In the genomic region with DNA sequence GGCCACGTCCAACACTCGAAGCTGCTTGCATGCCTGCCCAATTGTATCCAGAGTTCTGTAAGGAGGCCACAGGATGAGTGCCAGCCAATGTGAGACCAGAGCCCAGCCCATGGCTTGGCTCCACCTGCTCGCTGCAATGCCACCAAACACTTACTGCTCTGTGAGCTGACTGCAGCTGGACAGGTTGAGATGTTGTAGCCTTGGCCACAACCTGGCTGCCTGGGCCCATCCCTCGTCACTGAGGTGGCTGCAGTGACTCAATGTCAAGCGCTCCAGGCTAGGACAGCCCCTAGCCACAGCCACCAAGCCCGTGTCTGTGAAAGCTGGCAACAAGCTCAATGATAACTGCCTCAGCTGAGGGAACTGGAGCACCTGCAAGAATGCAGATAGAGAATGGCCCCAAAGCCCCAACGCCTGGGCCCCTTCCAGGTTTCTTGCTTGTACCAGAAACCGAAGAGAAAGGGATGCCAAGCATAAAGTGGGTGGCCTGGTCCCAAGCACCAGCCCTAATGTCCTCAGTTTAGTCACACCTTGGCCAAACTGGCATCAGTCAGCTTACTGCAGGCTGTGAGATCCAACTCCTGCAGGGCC, we compare ENCODE assay signal across 1 mouse cellular context.
TF ChIP-seq lines count a peak whose summit lies in the region.

No protein-coding gene starts in this region.

TF ChIP-seq in MEL, 35 proteins besides CTCF, POLR2A, EP300 and RAD21:
- TF ChIP-seq RCOR1 (IDR thresholded peaks at IDR 0.05; ENCODE audit: low read depth, low read length): peak; percentile 17; the same call in 1 of the 2 replicates
- no peak for TF ChIP-seq MEF2A (IDR thresholded peaks at IDR 0.05; ENCODE audit: extremely low read depth, insufficient replicate concordance, low read depth, low read length, poor library complexity, severe bottlenecking)
- TF ChIP-seq MAZ (IDR thresholded peaks at IDR 0.05; ENCODE audit: low read depth, low read length): 0 out of 2 replicates have a peak, but pooled peaks have one; percentile 30
- no peak for TF ChIP-seq GABPA (IDR thresholded peaks at IDR 0.05; ENCODE audit: low read depth, low read length)
- no peak for TF ChIP-seq JUND (IDR thresholded peaks at IDR 0.05; ENCODE audit: low read depth, low read length)
- no peak for TF ChIP-seq ZNF384 (IDR thresholded peaks at IDR 0.05; ENCODE audit: low read depth, low read length)
- TF ChIP-seq USF1 (IDR thresholded peaks at IDR 0.05; ENCODE audit: low read depth, low read length): no peak
- TF ChIP-seq UBTF (IDR thresholded peaks at IDR 0.05; ENCODE audit: borderline replicate concordance, insufficient read depth, low read depth, low read length): no peak
- TF ChIP-seq TCF12 (IDR thresholded peaks at IDR 0.05; ENCODE audit: low read depth, low read length): peak; percentile 91
- no peak for TF ChIP-seq MYC (IDR thresholded peaks at IDR 0.05; ENCODE audit: low read depth, low read length)
- peak; percentile 19; the same call in 1 of the 2 replicates for TF ChIP-seq MXI1 (IDR thresholded peaks at IDR 0.05; ENCODE audit: low read depth, low read length)
- no peak; the same call in 1 of the 2 replicates for TF ChIP-seq SMC3 (IDR thresholded peaks at IDR 0.05; ENCODE audit: low read depth, low read length)
- no peak for TF ChIP-seq NRF1 (IDR thresholded peaks at IDR 0.05; ENCODE audit: insufficient read depth, low read depth, low read length, poor library complexity, severe bottlenecking)
- TF ChIP-seq TBP (IDR thresholded peaks at IDR 0.05; ENCODE audit: low read depth, low read length): no peak
- no peak for TF ChIP-seq USF2 (IDR thresholded peaks at IDR 0.05; ENCODE audit: borderline replicate concordance in 1 of 2, insufficient read depth in 1 of 2, low read depth in 1 of 2, low read length in 2 of 2)
- TF ChIP-seq MYB (IDR thresholded peaks at IDR 0.05; ENCODE audit: low read depth, low read length): no peak
- peak; percentile 47 for TF ChIP-seq SIN3A (IDR thresholded peaks at IDR 0.05; ENCODE audit: low read length)
- peak; percentile 58; the same call in 1 of the 2 replicates for TF ChIP-seq GATA1 (IDR thresholded peaks at IDR 0.05; ENCODE audit: low read depth, low read length)
- no peak for TF ChIP-seq MAX (IDR thresholded peaks at IDR 0.05; ENCODE audit: low read length)
- TF ChIP-seq E2F4 (IDR thresholded peaks at IDR 0.05; ENCODE audit: borderline replicate concordance, low read depth, low read length): no peak
- no peak for TF ChIP-seq CHD2 (IDR thresholded peaks at IDR 0.05; ENCODE audit: low read length)
- peak; percentile 59 for TF ChIP-seq TAL1 (IDR thresholded peaks at IDR 0.05; ENCODE audit: low read length)
- TF ChIP-seq ELF1 (IDR thresholded peaks at IDR 0.05; ENCODE audit: low read depth, low read length): no peak
- no peak for TF ChIP-seq KAT2A (conservative IDR thresholded peaks at IDR 0.05; ENCODE audit: low read depth, low read length)
- no peak; the same call in 1 of the 2 replicates for TF ChIP-seq POLR2AphosphoS2 (IDR thresholded peaks at IDR 0.05; ENCODE audit: low read length)
- no peak for TF ChIP-seq MAFK (IDR thresholded peaks at IDR 0.05; ENCODE audit: borderline replicate concordance, low read depth, low read length)
- TF ChIP-seq ZC3H11A (IDR thresholded peaks at IDR 0.05; ENCODE audit: low read depth, low read length): no peak
- TF ChIP-seq ZKSCAN1 (IDR thresholded peaks at IDR 0.05; ENCODE audit: low read depth, low read length): no peak
- TF ChIP-seq NELFE (IDR thresholded peaks at IDR 0.05; ENCODE audit: low read depth, low read length): no peak
- no peak for TF ChIP-seq CHD1 (IDR thresholded peaks at IDR 0.05; ENCODE audit: low read depth, low read length)
- no peak for TF ChIP-seq ZMIZ1 (IDR thresholded peaks at IDR 0.05; ENCODE audit: low read depth, low read length)
- TF ChIP-seq BHLHE40 (IDR thresholded peaks at IDR 0.05; ENCODE audit: borderline replicate concordance, low read depth, low read length): no peak
- peak; percentile 90 for TF ChIP-seq ETS1 (IDR thresholded peaks at IDR 0.05; ENCODE audit: low read depth, low read length)
- no peak for TF ChIP-seq HCFC1 (IDR thresholded peaks at IDR 0.05; ENCODE audit: low read depth, low read length)
- TF ChIP-seq POLR2AphosphoS5 (IDR thresholded peaks at IDR 0.05; ENCODE audit: borderline replicate concordance, low read depth, low read length): no peak
